Mouse (Mus musculus): ENCODE data around the gene Trpm5. TPM values are rescaled to one million over a fixed set of nuclear protein-coding genes. Genes with fewer than 3 reads are reported as not detected.

The Trpm5 gene
- total and polyA plus RNA-seq, 3 experiments: 1.7 to 1.9 TPM; not detected in 1

DNA sequence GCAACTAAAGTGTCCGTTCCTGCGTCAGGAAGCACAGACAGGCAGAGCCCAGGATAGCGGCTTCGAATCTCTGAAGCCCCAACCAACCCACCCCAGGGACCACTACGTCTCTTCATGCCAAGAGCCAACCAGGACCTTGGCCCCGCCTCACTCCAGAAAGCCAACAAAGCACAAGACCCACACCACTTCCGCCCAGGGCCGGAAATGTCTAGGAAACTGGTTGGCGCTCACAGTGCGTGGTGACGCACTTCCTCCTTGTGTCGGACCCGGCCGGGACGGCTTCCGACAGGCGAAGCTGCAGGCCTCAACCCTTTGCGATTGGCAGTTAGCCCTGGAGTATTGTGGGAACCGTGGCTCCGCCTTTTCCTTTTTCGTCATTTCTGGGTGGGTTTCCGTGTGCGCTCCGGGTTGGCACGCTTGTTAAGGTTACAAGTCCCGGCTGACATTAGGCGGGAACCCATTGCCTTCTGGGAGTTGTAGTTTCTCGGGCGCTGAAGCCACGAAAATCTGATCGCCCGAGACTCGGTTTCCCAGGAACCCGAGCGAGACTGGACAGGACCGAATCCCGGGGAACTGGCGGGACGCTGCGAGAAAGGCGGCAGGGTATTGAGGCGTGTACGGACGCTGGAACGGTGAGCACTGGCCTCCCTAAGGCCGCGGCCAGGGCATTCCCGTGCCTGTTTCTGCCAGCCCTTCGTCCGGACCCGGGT is 25.4 kb downstream of the Trpm5 start, which contains the start of gene Tssc4:
Gene Tssc4 (plus strand): TSS at position 368 of the 710 bp plus-strand sequence.
- H3K27ac ChIP-seq (ENCODE audit: control insufficient read depth, low read depth, low read length): peak within 1 kb of the TSS; percentile 88
- peaks cover 15% of the 10 kb centered on the region for H3K79me2 ChIP-seq (ENCODE audit: control insufficient read depth, insufficient read depth, low read length, poor library complexity)
- H3K4me3 ChIP-seq (ENCODE audit: control insufficient read depth in 1 of 2, insufficient read depth in 1 of 2, low read depth in 2 of 2, low read length in 2 of 2): peak within 1 kb of the TSS; percentile 41 to 73
- H3K36me3 ChIP-seq (ENCODE audit: control insufficient read depth in 1 of 2, insufficient read depth in 2 of 2, low read length in 2 of 2): peaks cover 0 to 6% of the 10 kb centered on the region in 2 experiments; a peak in 2 of 4 replicates
- H3K9me3 ChIP-seq (replicated peaks; ENCODE audit: insufficient read depth, low read length): no peaks in the 10 kb centered on the region
- peaks cover 0 to 17% of the 10 kb centered on the region in 2 experiments; a peak in 2 of 4 replicates for H3K4me1 ChIP-seq (ENCODE audit: control insufficient read depth in 1 of 2, insufficient read depth in 2 of 2, low read length in 2 of 2)
- DNase-seq (ENCODE audit: low read depth, low spot score): peak; percentile 100
- H3K9ac ChIP-seq (ENCODE audit: control insufficient read depth, low read depth, low read length, poor library complexity, severe bottlenecking): peak within 1 kb of the TSS; percentile 78
- H3K27me3 ChIP-seq (ENCODE audit: control insufficient read depth in 1 of 2, insufficient read depth in 2 of 2, low read length in 2 of 2): no peaks in the 10 kb centered on the region
- peak; percentile 82; the same call in 1 of the 2 replicates for TF ChIP-seq MYC (IDR thresholded peaks at IDR 0.05; ENCODE audit: low read depth, low read length)
- no peak for TF ChIP-seq UBTF (IDR thresholded peaks at IDR 0.05; ENCODE audit: borderline replicate concordance, insufficient read depth, low read depth, low read length)
- peak; percentile 76 for TF ChIP-seq NELFE (IDR thresholded peaks at IDR 0.05; ENCODE audit: low read depth, low read length)
- no peak for TF ChIP-seq ZKSCAN1 (IDR thresholded peaks at IDR 0.05; ENCODE audit: low read depth, low read length)
- TF ChIP-seq EP300 (IDR thresholded peaks at IDR 0.05; ENCODE audit: low read depth in 1 of 2, low read length in 2 of 2): no peak
- TF ChIP-seq ETS1 (IDR thresholded peaks at IDR 0.05; ENCODE audit: low read depth, low read length): peak; percentile 21; the same call in 1 of the 2 replicates
- no peak for TF ChIP-seq ZC3H11A (IDR thresholded peaks at IDR 0.05; ENCODE audit: low read depth, low read length)
- TF ChIP-seq E2F4 (IDR thresholded peaks at IDR 0.05; ENCODE audit: borderline replicate concordance, low read depth, low read length): peak; percentile 96
- TF ChIP-seq BHLHE40 (IDR thresholded peaks at IDR 0.05; ENCODE audit: borderline replicate concordance, low read depth, low read length): no peak
- TF ChIP-seq MAX (IDR thresholded peaks at IDR 0.05; ENCODE audit: low read length): no peak
- TF ChIP-seq ELF1 (IDR thresholded peaks at IDR 0.05; ENCODE audit: low read depth, low read length): peak; percentile 89
- peak; percentile 30; the same call in 1 of the 2 replicates for TF ChIP-seq TBP (IDR thresholded peaks at IDR 0.05; ENCODE audit: low read depth, low read length)
- peak; percentile 72 for TF ChIP-seq CHD2 (IDR thresholded peaks at IDR 0.05; ENCODE audit: low read length)
- no peak for TF ChIP-seq SMC3 (IDR thresholded peaks at IDR 0.05; ENCODE audit: low read depth, low read length)
- no peak; the same call in 1 of the 2 replicates for TF ChIP-seq MAZ (IDR thresholded peaks at IDR 0.05; ENCODE audit: low read depth, low read length)
- no peak for TF ChIP-seq CHD1 (IDR thresholded peaks at IDR 0.05; ENCODE audit: low read depth, low read length)
- no peak for TF ChIP-seq MEF2A (IDR thresholded peaks at IDR 0.05; ENCODE audit: extremely low read depth, insufficient replicate concordance, low read depth, low read length, poor library complexity, severe bottlenecking)
- TF ChIP-seq MYB (IDR thresholded peaks at IDR 0.05; ENCODE audit: low read depth, low read length): peak; percentile 66
- TF ChIP-seq RAD21 (IDR thresholded peaks at IDR 0.05; ENCODE audit: low read depth, low read length): no peak; the same call in 1 of the 2 replicates
- TF ChIP-seq RCOR1 (IDR thresholded peaks at IDR 0.05; ENCODE audit: low read depth, low read length): no peak
- peak; percentile 38; the same call in 1 of the 2 replicates for TF ChIP-seq POLR2AphosphoS5 (IDR thresholded peaks at IDR 0.05; ENCODE audit: borderline replicate concordance, low read depth, low read length)
- TF ChIP-seq USF2 (IDR thresholded peaks at IDR 0.05; ENCODE audit: borderline replicate concordance in 1 of 2, insufficient read depth in 1 of 2, low read depth in 1 of 2, low read length in 2 of 2): no peak
- no peak for TF ChIP-seq GABPA (IDR thresholded peaks at IDR 0.05; ENCODE audit: low read depth, low read length)
- TF ChIP-seq ZNF384 (IDR thresholded peaks at IDR 0.05; ENCODE audit: low read depth, low read length): no peak
- peak; percentile 94 for TF ChIP-seq HCFC1 (IDR thresholded peaks at IDR 0.05; ENCODE audit: low read depth, low read length)
- no peak for TF ChIP-seq JUND (IDR thresholded peaks at IDR 0.05; ENCODE audit: low read depth, low read length)
- no peak for TF ChIP-seq CTCF (IDR thresholded peaks at IDR 0.05 in 2 of 3, conservative IDR thresholded peaks at IDR 0.05 in 1 of 3; ENCODE audit: control insufficient read depth in 1 of 3, insufficient read depth in 1 of 3, low read depth in 2 of 3, low read length in 3 of 3, poor library complexity in 1 of 3, severe bottlenecking in 1 of 3)
- no peak; the same call in 1 of the 2 replicates for TF ChIP-seq MXI1 (IDR thresholded peaks at IDR 0.05; ENCODE audit: low read depth, low read length)
- no peak for TF ChIP-seq TCF12 (IDR thresholded peaks at IDR 0.05; ENCODE audit: low read depth, low read length)
- peak; percentile 91 for TF ChIP-seq SIN3A (IDR thresholded peaks at IDR 0.05; ENCODE audit: low read length)
- peak; percentile 29; the same call in 1 of the 2 replicates for TF ChIP-seq USF1 (IDR thresholded peaks at IDR 0.05; ENCODE audit: low read depth, low read length)
- TF ChIP-seq KAT2A (conservative IDR thresholded peaks at IDR 0.05; ENCODE audit: low read depth, low read length): peak; percentile 95
- no peak for TF ChIP-seq GATA1 (IDR thresholded peaks at IDR 0.05; ENCODE audit: low read depth, low read length)
- TF ChIP-seq TAL1 (IDR thresholded peaks at IDR 0.05; ENCODE audit: low read length): no peak
- peak; percentile 51 to 76; a peak in 3 of 4 replicates for TF ChIP-seq POLR2A (IDR thresholded peaks at IDR 0.05; ENCODE audit: control insufficient read depth in 1 of 2, insufficient read depth in 1 of 2, low read depth in 1 of 2, low read length in 2 of 2, poor library complexity in 1 of 2)
- no peak for TF ChIP-seq MAFK (IDR thresholded peaks at IDR 0.05; ENCODE audit: borderline replicate concordance, low read depth, low read length)

All from MEL (cell line).